Mouse (Mus musculus) liver, embryonic 15.5 days (tissue): ENCODE measurements at regions not wholly inside any gene's neighbourhood (a gene's known extent, or its start where the extent isn't known, plus 50 kb on each side); places are given as distances from the start of the nearest gene placed in this dataset.

ENCODE experiments used
- ATAC-seq: fragments of 200-750 bp; cut with Nextera tagmentation; 2 replicates; pipeline ENCODE4 v1.8.0; 2017; ENCODE audit warnings: moderate number of reproducible peaks, mild to moderate bottlenecking, moderate library complexity; ENCODE audit not compliant: insufficient read depth
- H3K27ac ChIP-seq: fragments of 300-500 bp; sonication (generic); replicated peaks from 2 replicates; pipeline ENCODE4 v1.5.1; 2015; ENCODE audit warnings: mild to moderate bottlenecking, inconsistent platforms
- H3K27me3 ChIP-seq: fragments of 300-500 bp; sonication (generic); 2 replicates; pipeline ENCODE4 v1.6.1; 2015; ENCODE audit warnings: mild to moderate bottlenecking, inconsistent platforms
- H3K36me3 ChIP-seq: fragments of 300-500 bp; sonication (generic); replicated peaks from 2 replicates; pipeline ENCODE4 v1.6.1; 2015; ENCODE audit warnings: moderate library complexity, mild to moderate bottlenecking, inconsistent platforms
- H3K4me1 ChIP-seq: fragments of 300-500 bp; sonication (generic); replicated peaks from 2 replicates; pipeline ENCODE4 v1.6.1; 2015; ENCODE audit warnings: inconsistent platforms
- H3K4me2 ChIP-seq: fragments of 300-500 bp; sonication (generic); 2 replicates; pipeline ENCODE4 v1.6.1; 2015; ENCODE audit warnings: moderate library complexity, mild to moderate bottlenecking, inconsistent platforms
- H3K4me3 ChIP-seq: fragments of 300-500 bp; sonication (generic); replicated peaks from 2 replicates; pipeline ENCODE4 v1.5.1; 2015; ENCODE audit warnings: mild to moderate bottlenecking, inconsistent platforms
- H3K9ac ChIP-seq: fragments of 300-500 bp; sonication (generic); 2 replicates; pipeline ENCODE4 v1.6.1; 2015; ENCODE audit warnings: moderate library complexity, mild to moderate bottlenecking, inconsistent platforms
- H3K9me3 ChIP-seq: fragments of 300-500 bp; sonication (generic); replicated peaks from 2 replicates; pipeline ENCODE4 v1.6.1; 2016; ENCODE audit warnings: inconsistent platforms
- WGBS: fragments of 180-500 bp; shearing (Covaris S2); methylation state at CpG from one replicate; pipeline ENCODE4 v1.1.7; 2015; ENCODE audit warnings: mixed read lengths; ENCODE audit not compliant: insufficient replicate concordance; 5-methylcytosine and 5-hydroxymethylcytosine counted together

DNA sequence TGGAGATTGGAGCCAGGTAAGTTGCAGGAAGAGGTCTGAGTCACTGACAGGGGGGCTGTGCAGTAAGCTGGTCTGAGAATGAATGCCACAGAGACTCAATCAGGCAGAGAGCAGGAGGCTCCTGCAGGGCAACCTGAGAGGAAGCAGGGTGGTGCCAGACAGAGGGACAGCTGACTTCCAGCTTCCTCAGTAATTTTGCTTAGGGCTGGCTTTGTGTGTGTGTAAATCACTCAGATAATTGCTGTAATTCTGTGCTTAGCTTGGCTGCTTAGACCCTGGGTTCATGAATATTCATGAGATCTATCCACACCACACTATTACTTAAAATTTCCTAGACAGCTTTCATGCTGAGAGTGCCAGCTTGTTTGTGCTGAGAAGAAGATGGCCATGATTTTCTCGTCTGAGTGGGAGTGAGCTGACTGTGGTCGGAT is 408.7 kb downstream of the Cmpk2 start:
- Histone ChIP-seq H3K4me3 (no peak overlapping the region), H3K9ac (no peak overlapping the region), H3K9me3 (no peaks in the 10 kb centered on the region), H3K4me1 (no peaks in the 10 kb centered on the region), H3K27me3 (no peaks in the 10 kb centered on the region), H3K36me3 (no peaks in the 10 kb centered on the region), H3K4me2 (no peak overlapping the region), H3K27ac (no peak overlapping the region)
- no peak for ATAC-seq
- WGBS: 38% methylated on average over 2 of the region's 2 CpGs

DNA sequence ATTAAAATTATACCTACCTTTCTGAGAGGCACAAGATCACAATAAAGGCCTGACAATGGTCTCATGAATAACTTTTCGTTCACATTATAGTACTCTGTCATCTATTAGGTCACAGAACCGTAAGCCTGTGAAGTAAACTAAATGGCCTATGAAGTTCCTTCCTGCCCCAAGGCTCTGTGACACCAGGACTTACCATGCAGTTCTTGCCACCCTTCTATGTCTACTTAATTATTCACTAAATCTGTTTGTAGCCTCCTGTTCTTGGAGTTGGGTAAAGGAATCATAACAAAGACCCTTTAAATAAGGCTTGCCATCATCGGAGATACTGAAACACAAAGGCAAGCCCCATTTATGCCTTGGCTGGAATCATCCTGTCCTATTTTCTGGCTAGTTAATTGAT is 408.3 kb downstream of the Cmpk2 start:
- Histone ChIP-seq H3K4me3 (no peak overlapping the region), H3K27me3 (no peaks in the 10 kb centered on the region), H3K9ac (no peak overlapping the region), H3K4me1 (no peaks in the 10 kb centered on the region), H3K4me2 (no peak overlapping the region), H3K27ac (no peak overlapping the region), H3K9me3 (no peaks in the 10 kb centered on the region), H3K36me3 (no peaks in the 10 kb centered on the region)
- 67% methylated on average over 3 of the region's 3 CpGs for WGBS
- no peak for ATAC-seq

DNA sequence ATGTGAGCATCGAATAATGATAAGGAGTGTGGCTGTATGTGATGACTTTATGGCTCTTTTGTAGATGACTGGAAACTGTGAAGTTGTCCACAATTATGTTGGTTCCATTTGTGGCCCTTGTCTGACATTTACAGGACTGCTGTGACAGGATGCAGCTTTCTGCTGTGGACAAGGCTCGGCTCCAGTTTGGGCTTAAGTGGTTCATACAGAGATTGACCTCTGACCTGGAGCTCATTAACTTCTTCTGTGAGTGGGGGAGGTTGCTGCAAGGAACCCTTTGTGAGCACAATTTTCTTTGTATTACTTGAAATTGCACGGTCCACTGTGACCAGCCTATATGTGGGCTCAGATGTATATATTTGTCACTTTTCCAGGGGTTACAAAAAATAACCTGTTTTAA is 403.5 kb downstream of the Cmpk2 start:
- ATAC-seq: no peak
- Histone ChIP-seq H3K4me1 (no peaks in the 10 kb centered on the region), H3K9me3 (no peaks in the 10 kb centered on the region), H3K9ac (no peak overlapping the region), H3K4me2 (no peak overlapping the region), H3K4me3 (no peak overlapping the region), H3K27me3 (no peaks in the 10 kb centered on the region), H3K27ac (no peak overlapping the region), H3K36me3 (no peaks in the 10 kb centered on the region)
- WGBS: 23% methylated on average over 3 of the region's 3 CpGs

DNA sequence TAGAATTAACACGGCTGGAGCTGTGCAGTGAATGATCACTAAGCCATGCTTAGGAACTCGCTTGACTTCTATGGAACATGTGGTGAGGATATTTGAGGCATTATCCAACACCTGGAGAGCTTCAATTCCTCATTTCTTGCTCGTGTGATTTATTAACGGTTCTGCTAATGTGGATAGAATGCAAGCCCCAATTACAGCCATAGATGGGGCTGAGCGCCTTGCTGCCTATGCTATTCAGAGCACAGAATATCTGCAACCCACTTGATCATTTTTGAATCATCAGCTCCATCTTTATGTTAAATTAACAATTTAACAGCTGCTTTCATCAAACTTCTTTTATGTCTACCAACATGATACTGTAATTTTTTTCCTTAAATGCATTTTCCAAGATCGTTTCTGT is 398.7 kb downstream of the Cmpk2 start:
- Histone ChIP-seq H3K4me1 (no peaks in the 10 kb centered on the region), H3K4me2 (no peak overlapping the region), H3K4me3 (no peak overlapping the region), H3K27me3 (no peaks in the 10 kb centered on the region), H3K9me3 (no peaks in the 10 kb centered on the region), H3K9ac (no peak overlapping the region), H3K27ac (no peak overlapping the region), H3K36me3 (no peaks in the 10 kb centered on the region)
- WGBS: 44% methylated on average over 6 of the region's 6 CpGs
- ATAC-seq: no peak

DNA sequence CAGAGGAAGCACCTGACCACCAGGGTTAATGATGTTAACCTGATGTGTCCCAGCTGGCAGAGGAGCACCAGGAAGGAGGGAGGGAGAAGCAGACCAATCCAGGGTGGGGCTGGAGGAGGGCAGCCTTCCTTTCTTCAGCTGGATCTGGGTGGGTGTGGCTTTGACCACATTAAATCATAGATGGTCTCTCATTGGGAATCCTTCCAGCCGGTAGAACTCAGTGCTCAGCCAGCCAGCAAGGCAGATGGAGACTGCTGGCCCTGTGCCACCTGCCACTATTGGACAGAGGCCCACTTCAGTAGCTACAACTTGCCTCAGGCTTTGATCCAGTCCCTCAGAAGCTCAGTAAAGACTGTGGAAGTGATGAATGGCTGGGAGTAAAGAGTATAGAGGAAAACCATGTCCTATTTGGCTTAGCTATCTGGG is 386.1 kb downstream of the Cmpk2 start:
- H3K4me3 ChIP-seq: no peak overlapping the region
- WGBS: 66% methylated on average over 1 of the region's 1 CpGs
- no peaks in the 10 kb centered on the region for H3K9me3 ChIP-seq
- H3K27me3 ChIP-seq: no peaks in the 10 kb centered on the region
- ATAC-seq: no peak
- no peaks in the 10 kb centered on the region for H3K36me3 ChIP-seq
- no peak overlapping the region for H3K4me2 ChIP-seq
- no peaks in the 10 kb centered on the region for H3K4me1 ChIP-seq
- no peak overlapping the region for H3K27ac ChIP-seq
- H3K9ac ChIP-seq: no peak overlapping the region

DNA sequence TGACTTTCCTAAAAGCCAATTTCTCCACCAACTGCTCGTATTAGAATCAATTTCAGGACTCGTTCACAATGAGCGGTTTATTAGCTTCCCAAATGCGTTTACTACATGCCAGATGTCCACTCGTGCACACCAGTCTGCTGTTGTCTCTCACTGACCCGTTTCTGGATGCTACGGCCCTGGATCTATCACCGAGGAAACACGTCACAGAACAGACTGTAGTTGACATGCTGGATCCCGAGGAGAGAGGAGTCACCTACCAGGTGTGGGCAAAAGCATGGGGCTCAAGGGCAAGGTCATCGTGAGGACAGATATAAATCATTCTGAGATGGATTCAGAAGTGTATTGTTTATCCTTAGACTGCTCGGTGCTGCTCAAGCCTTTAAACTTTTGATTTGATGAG is 375.9 kb downstream of the Cmpk2 start:
- Histone ChIP-seq H3K4me1 (no peaks in the 10 kb centered on the region), H3K9me3 (no peaks in the 10 kb centered on the region; the same call in 1 of the 2 replicates), H3K36me3 (no peaks in the 10 kb centered on the region), H3K27ac (no peak overlapping the region), H3K4me3 (no peak overlapping the region), H3K27me3 (no peaks in the 10 kb centered on the region), H3K9ac (no peak overlapping the region), H3K4me2 (no peak overlapping the region)
- 67% methylated on average over 12 of the region's 12 CpGs for WGBS
- ATAC-seq: no peak

DNA sequence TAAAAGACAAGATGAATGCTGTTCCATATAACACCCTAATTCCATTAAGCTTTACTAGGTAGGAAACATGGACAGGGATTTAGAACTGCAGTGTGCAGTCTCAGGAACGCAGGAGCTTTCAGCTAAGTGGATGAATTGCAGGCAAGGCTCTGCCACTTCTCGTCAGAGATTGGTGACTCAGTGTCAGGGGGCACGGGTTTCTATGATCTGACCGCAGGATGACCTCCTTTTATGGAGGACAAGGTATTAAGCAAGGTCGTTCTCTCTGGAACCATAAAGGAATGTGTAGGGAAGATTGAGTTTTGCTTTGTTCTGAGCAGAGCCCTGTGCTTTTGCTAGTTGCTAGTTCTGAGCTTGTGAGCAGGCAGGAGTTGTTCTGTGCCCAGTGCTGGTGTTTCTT is 373.7 kb downstream of the Cmpk2 start:
- Histone ChIP-seq H3K4me3 (no peak overlapping the region), H3K27ac (no peak overlapping the region), H3K9ac (no peak overlapping the region), H3K27me3 (no peaks in the 10 kb centered on the region), H3K4me1 (no peaks in the 10 kb centered on the region), H3K36me3 (no peaks in the 10 kb centered on the region), H3K9me3 (no peaks in the 10 kb centered on the region; the same call in 1 of the 2 replicates), H3K4me2 (no peak overlapping the region)
- no peak for ATAC-seq
- WGBS: 12% methylated on average over 5 of the region's 5 CpGs

DNA sequence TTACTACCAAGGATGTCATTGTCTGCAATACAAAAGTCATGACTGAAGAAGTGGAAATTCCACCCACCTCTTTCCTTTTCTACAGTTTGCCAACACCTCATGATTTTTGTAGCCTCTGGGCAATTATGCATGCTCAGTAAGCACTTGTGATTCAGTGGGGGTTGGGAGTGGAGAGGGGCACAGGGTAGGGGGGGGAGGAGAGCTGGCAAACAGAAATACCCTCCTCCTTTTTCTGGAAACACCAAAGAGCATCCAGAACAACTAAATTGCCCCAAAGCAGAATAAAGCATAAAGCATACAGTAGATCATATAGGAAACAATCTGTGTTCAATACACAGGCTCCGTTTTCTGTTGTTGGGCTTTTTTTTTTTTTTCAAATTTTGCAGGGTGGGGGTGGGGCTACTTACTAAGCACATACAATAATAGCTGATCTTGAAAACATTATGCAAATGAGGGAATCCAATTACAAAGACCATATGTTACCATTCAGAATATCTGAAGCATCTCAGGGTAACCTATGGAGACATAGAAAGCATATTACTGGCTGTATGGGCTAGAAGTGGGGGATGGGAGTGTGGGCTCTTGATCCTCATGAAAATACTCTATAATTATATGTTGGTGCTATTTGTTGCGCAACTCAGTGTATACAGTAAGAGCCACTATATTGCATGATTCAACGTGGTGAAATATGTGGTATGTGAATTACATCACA is 352.4 kb downstream of the Cmpk2 start:
- H3K4me3 ChIP-seq: no peak overlapping the region
- WGBS: 54% methylated on average over 3 of the region's 3 CpGs
- no peaks in the 10 kb centered on the region for H3K27me3 ChIP-seq
- H3K27ac ChIP-seq: no peak overlapping the region
- no peak overlapping the region for H3K9ac ChIP-seq
- no peak overlapping the region for H3K4me2 ChIP-seq
- no peaks in the 10 kb centered on the region for H3K4me1 ChIP-seq
- no peaks in the 10 kb centered on the region for H3K9me3 ChIP-seq
- no peak for ATAC-seq
- no peaks in the 10 kb centered on the region for H3K36me3 ChIP-seq

DNA sequence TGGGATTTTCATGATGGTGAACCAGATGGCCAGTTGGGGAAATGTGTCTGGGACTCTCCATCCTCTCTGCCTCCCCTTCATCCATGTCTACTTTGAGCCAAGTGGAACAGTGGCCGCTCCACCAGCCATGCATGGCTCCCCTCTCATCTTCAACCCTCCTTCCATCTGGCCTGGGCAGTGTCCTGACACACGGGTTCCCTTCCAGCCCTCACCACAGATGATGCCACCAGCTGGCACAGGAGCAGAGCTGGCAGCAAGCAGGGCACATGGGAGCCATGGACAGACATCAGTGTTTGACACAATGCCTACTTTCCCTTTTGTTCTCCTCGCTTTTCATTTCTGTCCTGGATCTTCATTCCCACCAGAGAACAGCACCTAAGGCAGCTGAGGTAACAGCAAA is 348.9 kb downstream of the Cmpk2 start:
- ATAC-seq: no peak
- H3K9ac ChIP-seq: no peak overlapping the region
- H3K36me3 ChIP-seq: no peaks in the 10 kb centered on the region
- H3K27me3 ChIP-seq: no peaks in the 10 kb centered on the region
- H3K4me3 ChIP-seq: no peak overlapping the region
- H3K4me2 ChIP-seq: no peak overlapping the region
- no peak overlapping the region for H3K27ac ChIP-seq
- no peaks in the 10 kb centered on the region for H3K9me3 ChIP-seq
- 55% methylated on average over 3 of the region's 3 CpGs for WGBS
- H3K4me1 ChIP-seq: no peaks in the 10 kb centered on the region

DNA sequence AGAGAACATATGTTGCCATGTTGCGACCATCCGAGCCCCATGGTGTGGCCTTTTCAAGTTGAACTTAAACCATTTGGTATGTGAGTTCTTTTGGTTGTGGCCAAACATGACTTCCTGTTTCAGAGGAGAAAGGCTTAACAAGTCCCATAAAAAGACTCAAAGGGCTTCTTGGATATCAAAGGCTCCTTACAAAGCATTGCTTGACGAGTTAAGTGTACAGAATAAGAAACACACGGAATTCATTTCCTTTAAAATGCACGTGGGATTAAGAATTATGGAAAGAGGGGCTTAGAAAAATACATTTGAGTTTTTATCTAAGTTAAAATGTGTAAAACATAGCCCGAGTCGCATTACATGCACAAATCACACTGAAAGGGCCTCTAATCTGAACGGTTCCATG is 346.8 kb downstream of the Cmpk2 start:
- WGBS: 59% methylated on average over 8 of the region's 8 CpGs
- no peaks in the 10 kb centered on the region for H3K4me1 ChIP-seq
- H3K27me3 ChIP-seq: no peaks in the 10 kb centered on the region

DNA sequence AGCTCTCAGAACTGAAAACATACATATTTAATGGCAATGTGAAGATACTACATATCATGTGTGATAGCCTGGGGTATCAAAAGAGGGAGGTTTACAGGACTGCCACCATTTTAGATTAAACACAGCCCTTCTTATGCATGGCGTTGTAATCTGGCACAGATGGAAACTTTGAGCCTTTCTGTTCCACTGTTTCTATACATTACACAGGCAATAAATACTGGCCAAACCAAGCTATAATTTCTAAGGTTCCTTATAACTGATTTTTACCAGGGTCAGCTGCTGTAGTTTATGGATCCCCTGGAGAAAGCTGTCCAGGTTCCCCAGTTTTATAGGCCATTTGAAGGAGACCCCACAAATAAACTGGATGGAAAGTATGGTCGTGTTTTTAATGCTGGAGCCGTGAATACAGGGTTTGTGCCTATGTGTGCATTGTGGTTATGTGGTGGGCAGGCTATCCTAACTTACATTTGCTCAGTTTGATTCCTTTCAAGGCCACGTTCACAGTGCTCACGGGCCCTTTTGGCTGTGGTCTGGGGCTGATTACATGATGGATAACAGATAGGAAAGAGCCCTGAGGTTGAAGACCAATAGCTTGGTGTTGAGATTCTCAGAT is 341.7 kb downstream of the Cmpk2 start:
- Histone ChIP-seq H3K9ac (no peak overlapping the region), H3K27me3 (no peaks in the 10 kb centered on the region), H3K4me2 (no peak overlapping the region), H3K36me3 (no peaks in the 10 kb centered on the region), H3K27ac (no peak overlapping the region), H3K4me3 (no peak overlapping the region), H3K4me1 (no peaks in the 10 kb centered on the region), H3K9me3 (no peaks in the 10 kb centered on the region)
- ATAC-seq: no peak
- 40% methylated on average over 5 of the region's 5 CpGs for WGBS

More for the DNA sequence above, 346.8 kb downstream of the Cmpk2 start:
- Histone ChIP-seq H3K4me2 (no peak overlapping the region), H3K36me3 (no peaks in the 10 kb centered on the region), H3K4me3 (no peak overlapping the region), H3K9me3 (no peaks in the 10 kb centered on the region), H3K27ac (no peak overlapping the region), H3K9ac (no peak overlapping the region)
- ATAC-seq: no peak

DNA sequence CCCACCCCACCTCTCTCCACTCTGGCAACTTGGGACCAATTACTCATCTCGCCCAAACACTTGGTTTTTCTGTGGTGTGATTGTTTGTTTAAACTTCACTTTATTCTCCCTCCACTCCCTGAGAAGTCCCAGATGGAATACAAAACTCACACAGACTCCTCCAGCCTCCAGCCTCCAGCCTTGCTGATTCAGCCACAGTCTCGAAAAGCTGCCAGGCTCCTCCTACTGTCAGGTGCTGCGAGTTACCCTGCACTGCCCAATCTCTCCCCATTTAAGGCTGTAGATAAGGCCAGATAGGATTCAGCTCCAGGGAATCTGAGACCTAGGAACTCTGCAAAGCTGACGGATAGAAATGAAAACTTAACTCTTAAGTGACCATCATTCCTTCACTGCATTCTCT is 340.7 kb downstream of the Cmpk2 start:
- Histone ChIP-seq H3K27me3 (no peaks in the 10 kb centered on the region), H3K4me1 (no peaks in the 10 kb centered on the region), H3K4me2 (no peak overlapping the region), H3K9ac (no peak overlapping the region), H3K9me3 (no peaks in the 10 kb centered on the region), H3K36me3 (no peaks in the 10 kb centered on the region), H3K27ac (no peak overlapping the region), H3K4me3 (no peak overlapping the region)
- 14% methylated on average over 4 of the region's 4 CpGs for WGBS
- no peak for ATAC-seq
